Mouse (Mus musculus) gastrocnemius, adult 2 months (tissue): ENCODE measurements around the gene Dnah17. TPM values are rescaled to one million over a fixed set of nuclear protein-coding genes. Genes with fewer than 3 reads are reported as not detected.

Experiments
- DNase-seq: peaks from one replicate; pipeline ENCODE4 v3.0.0; 2022
- H3K27ac ChIP-seq: fragments of 200-600 bp; 2 replicates; pipeline ENCODE4 v1.8.1; 2022; ENCODE audit warnings: mild to moderate bottlenecking
- H3K4me3 ChIP-seq: fragments of 200-600 bp; 2 replicates; pipeline ENCODE4 v1.8.1; 2022; ENCODE audit warnings: mild to moderate bottlenecking, moderate library complexity
- CTCF ChIP-seq: fragments of 200-600 bp; IDR thresholded peaks from 2 replicates; pipeline ENCODE4 v1.8.1; 2022; ENCODE audit warnings: antibody characterized with exemption, mild to moderate bottlenecking, moderate library complexity
- intact Hi-C: fragments of 180-260 bp; cut with DNase I; formaldehyde crosslinking; loops from one replicate; pipeline ENCODE4 v1.15.1; 2025
- total RNA-seq, 2 experiments: library from RNA; stranded (reverse); gene quantifications; 2 replicates each; pipeline ENCODE4 v1.2.3; 2021

Dnah17 gene
- total RNA-seq, 2 experiments from 2014 or later: 0.05 to 0.06 TPM

GRCm38 (mm10) chr11:118101133-118101532, 29.3 kb downstream of the Dnah17 start:
- no peak for DNase-seq
- H3K27ac ChIP-seq: no peak overlapping the region
- intact Hi-C loops: no loop called here
- no peak overlapping the region for H3K4me3 ChIP-seq
- TF ChIP-seq CTCF: no peak

GRCm38 (mm10) chr11:118096736-118097135, 33.7 kb downstream of the Dnah17 start:
- TF ChIP-seq CTCF: no peak
- Histone ChIP-seq H3K4me3 (no peak overlapping the region), H3K27ac (no peak overlapping the region)
- intact Hi-C loops: no loop called here
- no peak for DNase-seq

- H3K27ac ChIP-seq: no peak overlapping the region
- intact Hi-C loops: no loop called here
- no peak for TF ChIP-seq CTCF
- no peak overlapping the region for H3K4me3 ChIP-seq
- no peak for DNase-seq
Measured at GRCm38 (mm10) chr11:118095004-118095403, 35.4 kb downstream of the Dnah17 start.

GRCm38 (mm10) chr11:118091002-118091670, 39.3 kb downstream of the Dnah17 start:
- intact Hi-C loops: no loop called here
- DNase-seq: no peak
- H3K27ac ChIP-seq: no peak overlapping the region
- H3K4me3 ChIP-seq: no peak overlapping the region
- peak; percentile 48 for TF ChIP-seq CTCF

- intact Hi-C loops: loop anchor here (10.0 kb wide), 1 partner anchor 286 kb away; no protein-coding TSS in a partner anchor
- no peak overlapping the region for H3K27ac ChIP-seq
- no peak for DNase-seq
Measured at GRCm38 (mm10) chr11:118088896-118089295, 41.5 kb downstream of the Dnah17 start.

GRCm38 (mm10) chr11:118085961-118086360, 44.5 kb downstream of the Dnah17 start:
- DNase-seq: no peak
- intact Hi-C loops: loop anchor here (2.0 to 10.0 kb wide), 2 partner anchors 17 to 289 kb away; no protein-coding TSS in a partner anchor
- Histone ChIP-seq H3K27ac (no peak overlapping the region), H3K4me3 (no peak overlapping the region)
- no peak for TF ChIP-seq CTCF

More at GRCm38 (mm10) chr11:118088896-118089295, 41.5 kb downstream of the Dnah17 start:
- H3K4me3 ChIP-seq: no peak overlapping the region
- TF ChIP-seq CTCF: no peak

GRCm38 (mm10) chr11:118085176-118085575, 45.3 kb downstream of the Dnah17 start:
- no peak overlapping the region for H3K27ac ChIP-seq
- H3K4me3 ChIP-seq: no peak overlapping the region
- TF ChIP-seq CTCF: no peak
- DNase-seq: no peak
- intact Hi-C loops: loop anchor here (2.0 to 10.0 kb wide), 2 partner anchors 18 to 290 kb away; no protein-coding TSS in a partner anchor

- Histone ChIP-seq H3K27ac (no peak overlapping the region), H3K4me3 (no peak overlapping the region)
- intact Hi-C loops: loop anchor here (2.0 to 10.0 kb wide), 2 partner anchors 19 to 291 kb away; no protein-coding TSS in a partner anchor
- TF ChIP-seq CTCF: no peak
- no peak for DNase-seq
Measured at GRCm38 (mm10) chr11:118084266-118084665, 46.2 kb downstream of the Dnah17 start.

- peak; percentile 84 for TF ChIP-seq CTCF
- intact Hi-C loops: loop anchor here (2.0 to 10.0 kb wide), 2 partner anchors 19 to 291 kb away; no protein-coding TSS in a partner anchor
- peak; percentile 73 for DNase-seq
Measured at GRCm38 (mm10) chr11:118083811-118084210, 46.6 kb downstream of the Dnah17 start.

GRCm38 (mm10) chr11:118082294-118082693, 48.1 kb downstream of the Dnah17 start:
- no peak for DNase-seq
- no peak for TF ChIP-seq CTCF
- Histone ChIP-seq H3K4me3 (no peak overlapping the region), H3K27ac (no peak overlapping the region)
- intact Hi-C loops: loop anchor here (10.0 kb wide), 1 partner anchor 293 kb away; no protein-coding TSS in a partner anchor

More at GRCm38 (mm10) chr11:118083811-118084210, 46.6 kb downstream of the Dnah17 start:
- Histone ChIP-seq H3K27ac (no peak overlapping the region), H3K4me3 (no peak overlapping the region)

GRCm38 (mm10) chr11:118079750-118080149, 50.7 kb downstream of the Dnah17 start:
- no peak overlapping the region for H3K27ac ChIP-seq
- no peak for TF ChIP-seq CTCF
- no peak for DNase-seq
- intact Hi-C loops: loop anchor here (10.0 kb wide), 1 partner anchor 295 kb away; no protein-coding TSS in a partner anchor
- H3K4me3 ChIP-seq: no peak overlapping the region

GRCm38 (mm10) chr11:118076929-118077328, 53.5 kb downstream of the Dnah17 start:
- no peak overlapping the region for H3K4me3 ChIP-seq
- intact Hi-C loops: no loop called here
- no peak for DNase-seq
- no peak overlapping the region for H3K27ac ChIP-seq
- no peak; the same call in 1 of the 2 replicates for TF ChIP-seq CTCF

- TF ChIP-seq CTCF: no peak
- DNase-seq: peak; percentile 35
- intact Hi-C loops: no loop called here
- H3K27ac ChIP-seq: peak overlapping the region; percentile 60
- H3K4me3 ChIP-seq: peak overlapping the region; percentile 57
Measured at GRCm38 (mm10) chr11:118075035-118075522, 55.4 kb downstream of the Dnah17 start.
